Mouse (Mus musculus) embryo, embryonic 10.5 days (tissue): ENCODE measurements at regions not wholly inside any gene's neighbourhood (a gene's known extent, or its start where the extent isn't known, plus 50 kb on each side); places are given as distances from the start of the nearest gene placed in this dataset.

Source experiments
- DNase-seq: peaks from one replicate; pipeline ENCODE4 v3.0.0-alpha.2; 2015; ENCODE audit warnings: low spot score

DNA sequence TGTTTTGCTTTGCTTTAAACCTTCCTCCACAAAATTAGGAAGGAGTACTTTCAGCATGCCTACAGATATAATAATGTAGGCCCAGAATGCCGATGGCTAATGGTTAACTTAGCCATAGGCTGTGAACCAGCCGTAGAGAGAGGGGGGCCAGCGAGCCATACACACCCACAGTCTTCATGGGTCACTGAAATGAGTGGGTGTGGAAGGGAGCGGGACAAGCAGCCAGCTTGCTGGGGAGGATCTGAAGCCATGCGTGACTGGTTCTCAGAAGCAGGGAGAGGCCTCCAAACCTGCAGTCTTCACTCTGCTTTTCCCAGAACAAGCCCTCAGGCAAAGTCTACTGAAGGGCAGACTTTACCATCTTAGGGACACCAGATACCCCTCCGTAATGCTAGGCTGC lies 50.8 kb upstream of the Ptpn13 start:
- no peak for DNase-seq

DNA sequence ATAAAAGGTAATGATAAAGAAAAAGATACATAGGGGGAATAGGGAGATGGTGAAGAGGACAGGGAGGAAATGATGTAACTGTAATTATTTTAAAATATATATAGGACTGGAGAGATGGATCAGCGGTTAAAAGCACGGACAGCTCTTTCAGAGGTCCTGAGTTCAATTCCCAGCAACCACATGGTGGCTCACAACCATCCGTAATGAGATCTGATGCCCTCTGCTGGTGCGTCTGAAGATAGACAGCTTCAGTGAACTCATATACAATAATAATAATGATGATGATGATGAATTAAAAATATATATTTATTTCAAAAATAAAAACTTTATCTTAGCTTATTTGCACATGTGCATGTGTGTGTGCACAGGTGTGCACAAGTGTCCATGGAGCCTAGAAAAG lies 51.9 kb upstream of the Ptpn13 start:
- no peak for DNase-seq

DNA sequence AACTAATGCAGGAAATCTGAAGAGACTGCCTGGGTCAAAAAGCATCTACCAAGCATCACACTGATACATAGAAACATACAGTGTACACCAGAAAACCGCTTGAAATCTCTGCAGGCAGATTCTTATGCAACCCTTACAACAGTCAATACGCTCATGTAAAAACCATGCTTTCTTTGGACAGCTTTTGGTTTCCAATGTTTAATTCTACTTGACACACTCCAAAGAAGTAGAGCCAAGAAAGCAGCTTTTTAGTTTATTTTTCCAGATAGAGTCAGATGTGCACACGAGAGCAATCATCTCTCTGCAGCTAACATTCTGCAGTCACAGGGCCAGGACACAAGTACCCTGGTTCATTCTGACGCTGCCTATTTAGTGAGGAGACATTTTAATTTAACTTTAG lies 54.5 kb upstream of the Ptpn13 start:
- DNase-seq = no peak

DNA sequence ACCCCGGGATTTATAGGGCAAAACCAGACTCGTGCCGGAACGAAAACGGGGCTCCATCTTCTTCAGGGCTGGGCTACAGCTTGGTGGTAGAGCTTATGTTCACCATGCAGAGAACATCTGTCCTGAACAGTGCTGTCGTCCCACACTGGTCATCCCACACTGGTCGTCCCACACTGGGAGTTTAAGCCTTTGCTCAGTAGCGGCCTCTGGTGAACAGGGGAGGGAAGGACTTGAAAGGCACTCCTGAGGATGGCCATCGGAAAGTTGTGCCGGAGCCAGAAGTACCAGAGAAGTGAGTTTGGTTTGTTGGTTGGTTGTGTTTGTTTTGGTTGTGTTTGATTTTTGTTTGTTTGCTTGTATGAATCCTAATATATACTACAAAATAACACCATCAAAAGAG lies 56.0 kb upstream of the Ptpn13 start:
- DNase-seq = peak; percentile 25

DNA sequence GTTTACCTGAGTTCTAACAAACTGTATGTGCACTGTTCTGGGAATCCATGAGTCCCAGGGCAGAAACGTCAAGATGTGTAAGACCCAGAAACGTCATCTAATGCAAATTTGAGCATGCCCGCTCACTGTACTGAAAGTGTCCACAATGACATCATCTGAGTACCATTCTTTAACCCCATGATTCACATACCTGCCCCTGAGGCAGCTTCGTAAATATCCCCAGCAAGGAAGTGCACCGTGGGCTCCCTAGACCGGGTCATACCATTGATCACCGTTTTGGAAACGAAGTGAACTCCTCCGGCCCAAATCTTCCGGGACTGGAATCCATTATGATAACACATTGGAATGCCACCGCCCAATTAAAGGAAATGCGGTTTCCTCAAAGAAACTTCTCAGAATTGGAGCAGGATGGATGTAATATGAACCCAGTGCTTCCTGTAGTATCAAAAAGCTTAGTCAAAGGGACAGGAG lies 57.8 kb upstream of the Ptpn13 start:
- DNase-seq = peak; percentile 12

DNA sequence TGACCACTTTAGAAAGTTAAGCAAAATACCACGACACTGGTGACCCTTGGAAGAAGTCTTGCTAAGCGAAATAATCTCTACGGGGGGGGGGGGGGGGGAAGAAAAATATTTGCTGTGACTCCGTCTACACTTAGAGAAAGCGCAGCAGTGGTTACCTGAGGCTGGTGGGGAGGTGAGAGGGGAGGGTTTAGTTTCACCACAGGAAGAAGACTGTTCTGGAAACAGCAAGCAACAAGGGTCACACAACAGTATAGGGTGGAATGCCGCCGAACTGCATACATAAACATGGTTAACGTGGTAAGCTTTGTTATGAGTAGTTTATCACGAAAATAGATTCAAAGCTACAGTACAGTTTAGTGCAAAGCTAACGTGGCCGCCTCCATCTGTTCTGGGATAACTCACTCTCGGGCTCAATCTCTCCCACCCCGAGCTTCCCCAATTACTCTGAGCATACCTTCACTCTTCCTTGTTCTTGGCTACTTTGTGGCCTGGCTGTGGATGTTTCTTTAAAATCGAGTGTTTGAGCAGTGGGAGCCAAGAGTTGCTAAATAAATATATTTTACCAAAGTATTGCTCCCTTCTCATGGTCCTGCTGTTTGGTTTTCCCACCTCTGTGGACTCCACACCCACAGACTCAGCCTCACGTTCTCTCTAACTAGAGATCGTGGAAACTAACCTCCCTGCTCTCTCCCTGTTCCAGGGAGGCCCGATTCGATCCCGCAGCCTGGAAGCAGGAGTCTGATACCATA lies 59.1 kb upstream of the Ptpn13 start:
- no peak for DNase-seq

DNA sequence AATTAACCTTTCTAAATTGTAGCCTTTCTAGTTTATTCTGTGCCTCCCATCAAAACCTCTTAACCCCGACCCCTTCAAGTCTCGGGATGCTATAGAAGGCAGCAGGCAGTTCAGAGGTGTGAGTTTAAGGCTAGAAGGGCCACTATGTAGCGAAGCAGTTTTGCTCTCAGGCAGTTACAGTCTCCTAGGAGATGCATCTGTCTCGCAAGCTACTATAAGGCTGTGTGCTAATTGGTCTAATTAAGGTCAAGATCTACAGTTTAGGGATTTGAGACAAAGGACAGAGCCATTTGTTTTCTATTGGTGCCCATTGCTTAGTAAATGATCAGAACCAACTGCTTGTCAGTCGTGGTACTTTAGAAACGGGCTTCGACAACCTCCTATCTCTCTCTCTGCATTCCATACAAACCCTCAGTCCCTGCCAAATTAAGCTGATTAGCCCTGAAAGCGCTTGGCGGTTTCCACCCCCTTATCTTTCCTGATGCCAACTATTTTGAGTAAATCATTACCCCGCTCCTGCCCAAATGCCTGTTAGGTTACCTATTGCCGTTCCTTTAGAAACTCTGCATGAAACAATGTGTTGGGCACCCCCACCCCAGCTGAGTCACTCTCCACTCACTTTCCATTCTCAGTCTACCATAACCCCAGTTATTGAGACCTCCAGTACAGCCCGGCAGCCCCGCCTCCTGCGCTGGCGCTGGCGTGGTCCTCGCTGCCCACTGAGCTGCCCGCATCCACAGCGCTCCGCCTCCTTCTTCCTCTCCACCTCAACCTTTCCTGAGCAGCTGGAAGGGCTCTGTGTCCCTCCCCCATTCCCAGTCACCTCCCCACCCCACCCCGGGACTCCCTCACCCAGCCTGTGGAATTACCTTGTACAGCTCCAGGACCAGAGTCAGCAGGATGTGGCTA lies 59.9 kb upstream of the Ptpn13 start:
- no peak for DNase-seq

DNA sequence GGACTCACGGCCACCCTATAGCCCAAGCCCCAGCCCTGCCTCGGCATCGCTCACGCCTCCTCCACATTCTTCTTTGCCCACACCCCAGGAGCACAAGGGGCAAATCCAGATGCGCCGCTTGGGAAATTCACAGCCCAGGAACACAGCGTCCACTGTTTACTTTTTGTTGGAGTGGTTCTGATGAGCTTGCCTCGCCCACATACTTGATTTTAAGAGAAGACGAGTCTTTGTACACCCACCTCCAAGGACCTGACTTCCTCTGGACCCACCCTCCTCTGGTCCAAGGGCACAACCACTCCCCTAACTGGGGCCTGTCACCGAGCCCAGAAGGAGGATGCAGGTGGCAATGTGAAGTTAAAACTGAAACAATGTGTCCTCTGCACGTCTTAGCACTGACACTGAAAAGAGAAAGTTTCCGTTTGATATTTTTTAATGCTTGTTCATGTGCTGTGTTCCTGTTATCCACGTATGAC lies 64.2 kb upstream of the Ptpn13 start:
- no peak for DNase-seq

DNA sequence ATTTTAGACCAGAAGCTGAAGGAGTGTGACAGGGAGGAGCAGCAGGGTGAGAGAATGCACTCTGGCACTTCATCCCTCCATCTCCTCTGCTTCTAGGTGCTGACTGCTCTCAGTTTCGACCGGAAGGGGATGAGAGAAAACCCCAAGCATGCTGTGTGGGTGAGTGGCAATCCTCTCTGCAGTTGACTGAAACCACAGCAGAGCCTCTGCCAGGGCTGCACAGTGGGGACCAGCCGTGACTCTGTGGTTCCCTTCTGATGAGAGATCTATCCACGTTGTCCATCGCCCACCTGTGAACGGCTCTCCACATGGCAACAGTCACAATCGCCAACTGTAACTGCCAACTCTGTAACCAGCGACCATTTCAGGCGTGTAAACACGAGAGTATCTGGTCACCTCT lies 64.6 kb upstream of the Ptpn13 start:
- no peak for DNase-seq

DNA sequence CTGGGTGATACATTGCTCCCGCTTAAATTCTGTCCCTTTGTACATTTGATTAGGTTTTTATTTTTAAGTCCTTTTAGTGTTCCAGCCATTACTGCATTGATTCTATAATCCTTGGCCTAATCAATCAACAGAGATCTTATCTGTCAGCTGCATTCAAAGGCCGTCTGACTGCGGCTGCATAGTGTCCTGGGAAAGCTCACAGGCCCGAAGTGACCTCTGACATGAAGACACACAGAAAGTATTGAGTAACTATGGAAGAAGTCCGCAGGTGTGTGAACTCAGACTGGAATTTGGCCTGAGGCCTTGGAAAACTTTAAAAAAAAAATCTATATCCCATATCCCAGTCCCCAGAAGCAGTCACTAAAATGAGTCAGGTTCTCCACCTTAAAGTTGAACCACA lies 67.4 kb upstream of the Ptpn13 start:
- DNase-seq = no peak

DNA sequence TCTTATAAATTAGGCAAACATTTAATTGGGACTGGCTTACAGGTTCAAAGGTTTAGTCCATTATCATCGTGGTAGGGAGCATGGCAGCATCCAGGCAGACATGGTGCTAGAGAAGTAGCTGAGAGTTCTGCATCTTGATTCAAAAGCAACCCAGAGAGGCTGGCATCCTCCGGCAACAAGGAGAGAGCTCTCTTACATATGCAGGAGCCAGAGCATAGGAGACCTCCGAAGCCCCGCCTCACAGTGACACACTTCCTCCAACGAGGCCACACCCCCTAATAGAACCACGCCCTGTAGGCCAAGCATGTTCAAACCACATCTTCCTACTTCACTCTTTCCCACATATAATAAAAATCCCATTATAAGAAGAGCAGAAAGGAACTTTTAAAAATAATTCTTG lies 68.5 kb upstream of the Ptpn13 start:
- peak; percentile 47 for DNase-seq

DNA sequence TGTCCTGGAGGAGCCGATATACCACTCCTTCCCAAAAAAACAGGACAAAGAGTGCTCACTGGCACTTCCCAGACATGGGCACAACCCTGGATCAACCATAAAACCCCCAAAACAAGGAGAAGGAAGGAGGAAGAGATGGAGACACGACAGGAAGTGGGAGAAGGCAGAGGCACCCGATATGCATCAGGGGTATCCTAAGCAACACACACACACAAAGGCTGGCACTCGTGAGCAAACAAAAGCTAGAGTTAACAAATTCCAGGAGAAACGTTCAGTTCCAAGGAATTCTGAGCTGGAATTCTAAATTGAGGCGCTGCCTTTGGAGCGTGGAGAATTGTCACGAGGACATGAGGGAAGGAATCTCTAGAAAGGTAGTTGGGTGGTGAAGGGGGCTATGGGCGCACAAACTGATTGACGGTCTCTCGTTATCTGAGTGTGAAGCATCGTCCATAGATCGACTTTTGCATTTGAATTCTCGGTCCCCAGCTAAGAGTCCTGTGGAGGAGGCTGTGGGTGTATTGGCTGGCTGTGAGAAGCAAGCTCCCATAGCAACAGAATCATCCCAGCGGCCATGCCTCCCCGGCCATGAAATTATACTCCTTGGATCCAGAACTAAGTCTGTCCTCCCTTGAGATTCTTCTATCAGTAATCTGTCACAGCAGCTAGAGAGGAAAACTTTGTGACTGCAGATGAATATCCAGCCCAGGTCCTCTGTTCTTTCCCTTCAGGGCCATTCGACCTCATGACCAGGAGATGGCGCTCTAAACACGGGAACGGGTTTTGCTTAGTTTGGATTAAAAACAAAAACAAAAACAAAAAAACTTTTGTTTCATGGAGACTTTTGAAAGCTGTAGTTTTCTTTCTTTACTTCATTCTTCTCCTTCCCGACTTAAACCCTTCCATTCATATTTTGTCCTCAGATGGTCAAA lies 69.4 kb upstream of the Ptpn13 start:
- peak; percentile 82 for DNase-seq

DNA sequence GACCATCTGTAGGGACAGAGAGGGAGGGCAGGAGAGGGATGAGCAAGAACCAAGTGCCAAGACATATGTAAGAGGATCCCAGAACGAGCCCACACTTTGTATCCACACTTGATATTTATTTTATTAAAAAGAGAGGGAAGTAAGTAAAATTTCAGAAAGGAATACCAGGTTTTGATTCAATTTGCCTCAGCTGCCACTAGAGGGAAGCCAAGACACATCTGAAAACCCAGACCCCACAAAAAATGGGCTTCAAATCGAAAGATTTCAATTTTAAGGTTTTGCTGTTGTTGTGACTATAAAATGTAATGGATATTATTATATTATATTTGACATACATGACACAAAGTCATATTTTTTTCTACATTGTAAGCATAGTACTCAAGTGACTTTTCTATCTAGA lies 81.1 kb upstream of the Ptpn13 start:
- DNase-seq = peak; percentile 72

DNA sequence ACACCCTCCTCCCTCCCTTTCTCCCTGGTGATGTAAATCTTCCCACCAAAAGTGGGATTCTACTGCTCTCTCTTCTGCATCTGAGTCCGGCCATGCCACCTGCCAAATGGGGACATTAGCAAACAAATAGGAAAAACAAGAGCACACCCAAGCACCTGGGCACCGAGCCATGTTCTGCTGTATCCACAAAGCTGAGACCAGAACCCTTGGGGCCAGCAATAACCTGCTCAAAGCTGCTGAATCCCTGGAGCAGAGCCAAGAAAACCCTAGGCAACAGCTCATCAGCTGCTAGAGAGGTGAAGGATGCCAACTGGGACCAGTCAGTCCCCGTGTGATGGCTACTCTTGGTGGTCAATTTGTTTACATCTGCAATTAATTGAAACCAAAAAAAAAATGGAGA lies 83.5 kb upstream of the Ptpn13 start:
- no peak for DNase-seq

DNA sequence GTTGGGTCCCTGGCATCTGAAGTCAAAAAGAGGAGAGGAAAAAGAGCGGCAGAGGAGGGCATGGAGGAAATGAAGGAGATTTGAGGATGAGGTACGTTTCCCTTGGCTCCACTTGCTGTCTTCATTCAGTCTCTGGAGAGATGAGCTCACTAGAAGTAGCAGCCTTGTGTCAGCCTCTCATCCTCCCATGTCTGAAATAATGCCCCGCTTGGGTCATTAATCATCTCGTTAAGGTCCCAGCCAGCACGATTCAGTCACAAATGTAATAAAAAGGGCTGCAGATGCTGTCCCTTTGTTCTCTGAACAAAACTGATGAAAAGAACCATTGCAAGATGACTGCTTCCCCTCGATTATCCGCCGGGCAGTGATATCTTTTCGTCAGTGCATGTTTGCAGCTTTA lies 84.4 kb upstream of the Ptpn13 start:
- peak; percentile 42 for DNase-seq

DNA sequence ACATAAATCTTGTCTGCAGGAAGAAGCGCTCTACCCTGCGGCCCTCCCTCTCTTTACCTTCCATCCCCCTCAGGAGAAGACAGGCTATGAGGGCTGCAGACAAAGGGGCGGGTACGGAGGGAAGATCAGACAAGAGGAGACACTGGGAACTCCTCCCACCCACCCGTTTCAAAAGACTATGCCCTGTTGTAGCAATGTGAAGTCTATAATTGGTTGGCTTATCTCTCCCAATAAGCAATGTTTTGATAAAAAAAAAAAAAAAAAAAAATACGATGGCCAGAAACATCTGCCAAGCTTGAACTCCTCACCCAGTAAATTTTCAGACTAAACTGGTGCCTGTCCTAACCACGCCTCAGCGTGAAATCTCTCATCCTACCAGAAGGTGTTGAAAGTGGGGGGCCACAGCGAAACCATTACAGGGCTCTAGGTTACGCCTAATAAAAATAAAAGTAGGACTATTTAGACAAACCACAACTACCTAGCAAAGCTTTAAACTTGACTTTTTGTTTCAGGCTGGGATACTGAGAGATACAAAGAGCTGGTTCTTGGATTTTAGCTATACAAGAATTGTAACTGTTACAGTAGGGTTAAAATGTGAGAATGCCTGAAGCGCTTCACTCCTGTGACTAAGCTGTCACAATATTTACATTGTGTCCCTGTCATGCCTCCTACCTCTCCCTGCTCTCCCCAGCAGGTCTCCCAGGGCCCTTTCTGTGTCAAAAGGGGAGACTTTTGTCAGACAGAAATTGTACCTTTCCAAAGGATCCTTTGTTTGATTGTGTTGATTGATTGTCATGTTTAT lies 88.1 kb upstream of the Ptpn13 start:
- DNase-seq = peak; percentile 71

DNA sequence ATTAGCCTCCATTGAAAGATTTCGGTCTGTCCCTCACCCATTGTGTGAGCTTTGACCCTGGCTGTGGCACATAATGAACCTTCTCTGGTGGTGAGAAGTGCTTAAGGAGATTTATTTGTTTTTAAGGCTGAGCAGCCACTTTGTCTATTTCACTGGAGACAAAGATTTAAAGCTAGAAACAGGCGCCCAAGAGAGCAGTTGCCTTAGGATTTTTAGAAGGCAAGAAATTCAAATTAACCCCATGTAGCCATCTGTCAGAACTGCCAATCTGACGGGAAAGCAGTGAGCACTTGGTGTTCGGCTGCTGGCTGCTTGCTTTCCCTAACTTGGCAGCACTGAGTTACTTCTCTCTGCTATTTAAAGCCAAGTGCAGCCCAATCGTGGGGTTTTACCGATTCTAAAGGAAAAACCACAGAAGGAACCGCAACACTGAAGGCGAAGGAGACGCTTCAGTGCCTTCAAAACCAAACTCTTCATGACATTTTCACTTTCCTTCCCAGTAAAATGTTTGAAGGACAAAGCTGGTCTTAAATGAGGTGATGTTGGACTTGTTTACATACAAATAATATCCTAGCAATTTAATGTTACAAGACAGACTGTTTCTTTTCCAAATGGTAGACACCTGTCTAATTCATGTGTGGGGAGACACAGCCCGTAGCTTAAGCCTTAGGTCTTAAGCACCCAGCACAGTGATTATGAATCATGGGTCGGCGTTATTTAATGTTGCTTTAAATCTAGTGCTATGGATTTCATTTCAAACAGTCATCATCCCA lies 88.9 kb upstream of the Ptpn13 start:
- peak; percentile 84 for DNase-seq

DNA sequence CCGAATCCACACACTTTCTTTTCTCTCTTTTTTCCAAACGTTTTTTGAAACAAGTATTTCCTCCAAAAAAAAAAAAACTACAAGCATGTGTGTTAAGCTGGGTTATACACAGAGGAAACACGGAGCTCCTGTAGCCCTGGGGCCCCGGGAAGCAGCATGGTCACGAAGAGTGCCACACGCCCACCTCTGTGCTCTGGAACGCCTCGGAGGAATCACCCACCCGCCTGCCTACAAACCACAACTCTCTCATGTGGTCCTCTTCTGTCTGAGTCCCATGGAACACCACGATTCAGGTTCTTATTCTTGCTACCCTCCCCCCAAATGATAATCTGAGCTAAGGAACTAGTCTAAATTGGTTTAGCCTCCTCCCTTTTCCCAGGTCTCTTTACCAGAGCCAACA lies 98.6 kb upstream of the Ptpn13 start:
- DNase-seq = no peak

DNA sequence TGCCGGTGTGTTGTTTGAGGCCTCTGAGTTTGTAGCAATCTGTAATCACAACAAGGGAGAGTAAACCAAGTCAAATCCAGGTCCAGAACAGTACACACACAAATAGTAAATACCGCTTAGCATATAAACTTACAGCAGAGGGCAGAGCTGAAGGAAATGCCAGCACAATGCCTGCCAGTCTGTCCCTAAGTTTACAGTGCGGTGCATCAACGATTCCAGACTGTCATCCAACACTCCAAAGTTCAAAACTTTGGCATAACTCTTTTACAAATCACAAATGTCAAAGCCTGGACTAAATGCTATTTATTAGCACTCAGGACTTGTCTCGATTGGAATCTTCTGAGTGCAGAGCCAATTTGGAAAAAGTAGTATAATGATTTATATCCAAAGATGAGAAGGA lies 104.7 kb upstream of the Ptpn13 start:
- no peak for DNase-seq

DNA sequence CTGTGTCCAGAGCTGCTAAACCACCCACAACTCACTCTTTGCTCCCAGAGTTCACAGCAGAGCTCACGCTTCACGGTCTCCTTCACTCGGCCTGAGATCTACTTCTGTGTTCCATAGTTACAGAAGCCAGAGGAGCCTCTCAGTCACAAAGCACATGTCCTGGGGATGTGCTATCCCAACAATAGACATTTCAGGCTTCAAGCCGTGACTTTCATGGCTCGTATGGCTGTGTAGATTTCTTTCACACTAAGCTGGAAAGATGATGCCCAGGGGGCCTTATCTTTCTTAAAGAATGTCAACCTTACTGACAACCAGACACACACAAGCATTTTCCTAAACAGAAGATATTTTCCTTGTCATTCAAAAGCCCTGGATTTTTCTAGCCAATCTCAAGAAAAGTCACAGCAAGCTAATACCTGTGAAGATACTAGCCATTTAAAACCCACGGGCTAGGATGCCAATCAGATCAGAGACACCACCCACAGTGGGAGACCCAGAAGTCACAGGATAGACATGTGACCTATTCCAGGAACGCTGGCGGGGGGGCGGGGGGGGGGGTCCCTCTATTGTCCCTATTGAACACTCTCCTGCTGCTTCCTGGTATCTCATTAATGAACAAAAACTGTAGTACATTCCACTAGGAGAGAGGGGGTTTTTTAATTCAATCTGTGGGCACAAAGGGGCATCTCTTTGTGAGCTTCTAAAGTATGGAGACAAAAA lies 98.8 kb upstream of the Mapk10 start:
- peak; percentile 55 for DNase-seq
